Mouse (Mus musculus): Measurements from ENCODE around the gene Tekt5. TPM values are rescaled to one million over a fixed set of nuclear protein-coding genes. Genes with fewer than 3 reads are reported as not detected.

Tekt5 gene
- polyA plus RNA-seq, 1 experiment from 2014 or later = 1.0 TPM

DNA sequence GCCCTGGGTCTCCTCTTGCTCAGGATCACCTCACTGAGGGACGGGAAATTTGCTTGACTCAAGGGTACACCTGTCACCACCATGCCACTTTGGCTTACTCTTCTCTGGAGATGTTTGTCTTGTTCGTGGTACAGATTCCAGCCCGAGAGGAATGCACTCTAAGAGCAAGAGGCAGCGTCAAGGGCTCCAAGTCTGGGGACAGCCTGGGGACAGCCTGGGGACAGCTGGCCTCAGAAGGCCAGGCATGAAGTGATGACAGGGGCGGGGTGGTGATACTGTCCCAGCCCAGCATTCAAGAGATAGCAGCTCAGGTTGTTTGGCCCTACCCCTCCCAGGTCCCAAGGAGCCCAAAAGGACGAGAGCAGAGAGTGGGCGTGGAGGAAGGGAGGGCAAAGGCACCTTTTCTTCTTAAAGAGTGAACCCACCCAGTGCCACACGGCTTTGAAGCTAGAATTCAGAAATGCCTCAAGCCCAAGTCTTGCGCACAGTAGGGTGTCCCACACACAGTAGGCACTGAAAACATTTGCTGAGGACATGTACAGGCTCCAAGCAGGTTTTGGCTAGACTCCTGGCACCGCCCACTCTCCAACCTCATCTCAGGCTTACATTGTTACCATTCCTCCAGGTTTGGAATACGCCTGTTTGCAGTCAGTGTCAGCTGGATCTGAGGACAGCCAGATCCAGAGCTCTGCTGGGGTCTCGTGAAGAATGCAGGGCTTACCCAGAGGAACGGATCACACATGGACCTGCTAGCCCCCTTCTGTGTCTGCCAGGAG is 57.7 kb downstream of the Tekt5 start:
- WGBS = 72% methylated on average over 13 of the region's 13 CpGs
- no peak overlapping the region for H3K27ac ChIP-seq (ENCODE audit: low read length)
- ATAC-seq (ENCODE audit: insufficient number of reproducible peaks, insufficient read depth, low FRiP score, low read depth) = peak; percentile 47; the same call in 1 of the 2 replicates

DNA sequence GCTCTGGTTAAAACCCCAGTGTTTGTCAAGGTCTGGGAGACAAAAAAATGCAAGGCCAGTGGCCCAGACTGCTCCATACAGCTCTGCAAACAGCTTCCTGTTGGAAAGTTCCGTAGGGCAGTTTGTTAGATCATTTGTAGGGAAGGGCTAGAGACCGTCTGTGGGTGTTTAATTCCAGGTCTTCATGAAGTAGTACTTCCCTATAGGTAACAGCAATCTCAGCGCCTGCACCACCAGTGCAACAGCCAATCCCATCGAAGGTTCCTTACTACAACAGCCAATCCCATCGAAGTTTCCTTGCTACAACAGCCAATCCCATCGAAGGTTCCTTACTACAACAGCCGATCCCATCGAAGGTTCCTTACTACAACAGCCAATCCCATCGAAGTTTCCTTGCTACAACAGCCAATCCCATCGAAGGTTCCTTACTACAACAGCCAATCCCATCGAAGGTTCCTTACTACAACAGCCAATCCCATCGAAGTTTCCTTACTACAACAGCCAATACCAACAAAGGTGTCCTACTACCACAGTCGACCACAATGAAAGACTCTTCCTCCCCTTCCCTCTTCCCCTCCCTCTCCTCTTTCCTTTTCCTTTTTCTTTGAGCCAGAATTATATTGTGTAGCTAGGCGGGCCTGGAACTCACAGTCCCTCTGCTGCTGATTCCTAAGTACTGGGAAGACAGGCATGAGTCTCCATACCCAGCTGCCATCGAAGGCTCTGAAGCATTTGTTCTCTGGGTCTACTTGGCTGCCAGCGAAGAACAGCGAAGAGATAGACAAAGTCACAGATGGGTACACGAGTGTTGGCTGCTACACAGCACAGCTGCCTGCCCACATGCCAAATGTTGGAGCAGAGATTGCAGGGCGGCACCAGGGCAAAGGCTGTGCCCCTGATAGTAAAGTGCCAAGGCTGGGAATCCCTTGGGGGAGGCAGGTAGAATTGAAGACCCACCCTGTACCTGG is 58.6 kb downstream of the Tekt5 start:
- Histone ChIP-seq H3K9ac (replicated peaks; ENCODE audit: low read depth, low read length) (no peak overlapping the region), H3K27me3 (ENCODE audit: control insufficient read depth, insufficient read depth, low read length) (no peaks in the 10 kb centered on the region), H3K4me3 (ENCODE audit: low read depth, low read length) (no peak overlapping the region), H3K4me1 (ENCODE audit: control insufficient read depth, insufficient read depth, low read length) (no peaks in the 10 kb centered on the region), H3K36me3 (ENCODE audit: control insufficient read depth, insufficient read depth, low read length) (no peaks in the 10 kb centered on the region), H3K27ac (ENCODE audit: low read length) (no peak overlapping the region), H3K4me2 (replicated peaks; ENCODE audit: low read depth, low read length) (no peak overlapping the region), H3K9me3 (ENCODE audit: control insufficient read depth, low read depth, low read length) (no peaks in the 10 kb centered on the region; the same call in 1 of the 2 replicates)
- ATAC-seq (ENCODE audit: insufficient number of reproducible peaks, insufficient read depth, low FRiP score, low read depth) = no peak
- 89% methylated on average over 19 of the region's 19 CpGs for WGBS

More for the DNA sequence above, 57.7 kb downstream of the Tekt5 start:
- H3K4me1 ChIP-seq (ENCODE audit: control insufficient read depth, insufficient read depth, low read length) = no peaks in the 10 kb centered on the region
- no peaks in the 10 kb centered on the region for H3K27me3 ChIP-seq (ENCODE audit: control insufficient read depth, insufficient read depth, low read length)
- no peaks in the 10 kb centered on the region for H3K36me3 ChIP-seq (ENCODE audit: control insufficient read depth, insufficient read depth, low read length)
- no peak overlapping the region for H3K4me3 ChIP-seq (ENCODE audit: low read depth, low read length)
- no peaks in the 10 kb centered on the region; the same call in 1 of the 2 replicates for H3K9me3 ChIP-seq (ENCODE audit: control insufficient read depth, low read depth, low read length)
- H3K9ac ChIP-seq (replicated peaks; ENCODE audit: low read depth, low read length) = no peak overlapping the region
- no peak overlapping the region for H3K4me2 ChIP-seq (replicated peaks; ENCODE audit: low read depth, low read length)

DNA sequence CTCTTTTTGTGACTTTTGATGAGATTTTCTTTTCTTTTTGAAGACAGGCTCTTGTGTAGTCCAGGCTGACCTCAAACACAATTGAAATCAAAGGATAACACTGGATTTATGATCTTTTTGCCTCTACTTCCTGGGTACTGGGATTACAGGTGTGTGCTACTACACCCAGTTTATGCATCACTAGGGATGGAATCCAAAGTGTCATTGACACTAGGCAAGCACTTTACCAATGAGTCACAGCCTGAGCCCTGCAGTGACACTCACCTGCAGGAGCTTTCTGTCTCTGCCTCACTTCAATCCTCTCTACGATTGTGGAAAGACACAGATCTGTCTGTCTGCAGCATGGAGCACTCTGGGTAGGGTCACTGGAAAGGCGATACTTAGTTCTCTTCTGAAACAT is 59.3 kb downstream of the Tekt5 start:
- H3K36me3 ChIP-seq (ENCODE audit: control insufficient read depth, insufficient read depth, low read length) = no peaks in the 10 kb centered on the region
- H3K4me1 ChIP-seq (ENCODE audit: control insufficient read depth, insufficient read depth, low read length) = no peaks in the 10 kb centered on the region
- H3K4me2 ChIP-seq (replicated peaks; ENCODE audit: low read depth, low read length) = no peak overlapping the region
- H3K9me3 ChIP-seq (ENCODE audit: control insufficient read depth, low read depth, low read length) = no peaks in the 10 kb centered on the region; the same call in 1 of the 2 replicates
- WGBS = 74% methylated on average over 2 of the region's 2 CpGs
- no peak overlapping the region for H3K9ac ChIP-seq (replicated peaks; ENCODE audit: low read depth, low read length)
- no peak overlapping the region for H3K4me3 ChIP-seq (ENCODE audit: low read depth, low read length)
- H3K27me3 ChIP-seq (ENCODE audit: control insufficient read depth, insufficient read depth, low read length) = no peaks in the 10 kb centered on the region
- no peak overlapping the region for H3K27ac ChIP-seq (ENCODE audit: low read length)
- no peak for ATAC-seq (ENCODE audit: insufficient number of reproducible peaks, insufficient read depth, low FRiP score, low read depth)

DNA sequence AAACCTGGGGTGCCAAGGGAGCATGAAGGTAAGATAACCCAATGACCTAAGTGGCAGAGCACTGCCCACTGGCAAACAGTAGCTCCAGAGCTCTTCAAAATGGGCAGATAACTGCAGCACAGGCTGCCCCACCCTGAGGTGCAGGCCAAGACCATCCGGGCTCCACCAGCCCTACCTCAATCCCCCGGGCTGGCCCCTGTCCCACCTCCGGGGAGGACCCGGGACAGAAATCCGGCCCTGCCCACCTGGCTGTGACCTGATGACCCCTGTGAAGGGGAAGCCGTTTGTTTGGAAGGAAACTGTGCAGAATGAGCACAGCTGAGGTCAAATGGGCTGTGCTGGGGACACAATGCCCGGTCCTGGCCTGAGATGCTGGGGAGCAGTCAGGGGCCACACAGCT is 62.6 kb downstream of the Tekt5 start:
- Histone ChIP-seq H3K27ac (ENCODE audit: low read length) (no peak overlapping the region), H3K4me2 (replicated peaks; ENCODE audit: low read depth, low read length) (no peak overlapping the region), H3K9ac (replicated peaks; ENCODE audit: low read depth, low read length) (no peak overlapping the region), H3K27me3 (ENCODE audit: control insufficient read depth, insufficient read depth, low read length) (no peaks in the 10 kb centered on the region), H3K4me3 (ENCODE audit: low read depth, low read length) (no peak overlapping the region), H3K4me1 (ENCODE audit: control insufficient read depth, insufficient read depth, low read length) (0 out of 2 replicates have a peak, but pooled peaks cover 2% of the 10 kb centered on the region), H3K9me3 (ENCODE audit: control insufficient read depth, low read depth, low read length) (no peaks in the 10 kb centered on the region), H3K36me3 (ENCODE audit: control insufficient read depth, insufficient read depth, low read length) (no peaks in the 10 kb centered on the region)
- WGBS = 30% methylated on average over 7 of the region's 7 CpGs
- ATAC-seq (ENCODE audit: insufficient number of reproducible peaks, insufficient read depth, low FRiP score, low read depth) = no peak

DNA sequence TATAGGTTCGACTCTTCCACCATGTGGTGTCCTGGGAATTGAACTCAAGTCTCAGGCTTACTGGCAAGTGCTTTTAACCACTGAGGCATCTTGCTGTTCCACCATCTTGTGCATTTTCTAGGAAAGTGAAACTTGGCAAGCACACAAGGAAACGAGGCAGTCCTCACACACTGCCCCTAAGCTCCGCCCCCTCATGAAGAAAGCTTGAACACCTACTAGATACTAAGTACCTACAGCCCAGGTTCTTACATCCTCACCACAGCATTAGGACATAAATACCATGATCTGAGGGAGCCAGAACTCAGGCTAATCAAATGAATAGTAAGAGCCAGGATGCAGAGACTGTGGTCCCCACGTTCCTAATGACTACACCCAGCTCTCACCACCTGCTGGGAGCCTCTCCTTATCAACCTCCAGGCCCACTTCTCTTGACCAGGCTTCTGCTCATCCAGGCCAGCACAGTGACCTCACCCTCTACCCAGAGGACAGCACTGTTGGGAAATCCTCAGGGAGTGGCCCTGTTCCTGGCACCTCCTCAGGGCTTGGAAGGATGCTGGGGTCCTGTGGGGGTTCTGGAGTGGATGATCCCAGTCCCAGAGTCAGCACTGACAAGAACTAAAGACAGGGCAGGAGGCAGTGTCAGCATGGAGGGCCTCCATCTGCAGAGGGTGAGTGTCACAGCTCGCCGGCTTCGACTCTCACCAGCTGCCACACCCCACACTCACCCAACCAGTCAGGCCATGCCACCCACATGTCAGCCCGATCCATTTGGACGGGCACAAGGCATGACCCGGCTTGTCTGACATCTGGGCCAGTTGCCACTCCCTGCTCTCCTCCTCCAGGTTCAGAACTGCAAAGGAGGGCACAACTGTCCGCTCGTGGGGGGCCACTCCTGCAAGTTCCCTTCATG is 64.4 kb downstream of the Tekt5 start:
- Histone ChIP-seq H3K9ac (replicated peaks; ENCODE audit: low read depth, low read length) (no peak overlapping the region), H3K36me3 (ENCODE audit: control insufficient read depth, insufficient read depth, low read length) (no peaks in the 10 kb centered on the region), H3K4me1 (ENCODE audit: control insufficient read depth, insufficient read depth, low read length) (0 out of 2 replicates have a peak, but pooled peaks cover 2% of the 10 kb centered on the region), H3K27ac (ENCODE audit: low read length) (no peak overlapping the region), H3K27me3 (ENCODE audit: control insufficient read depth, insufficient read depth, low read length) (no peaks in the 10 kb centered on the region), H3K9me3 (ENCODE audit: control insufficient read depth, low read depth, low read length) (no peaks in the 10 kb centered on the region), H3K4me3 (ENCODE audit: low read depth, low read length) (no peak overlapping the region), H3K4me2 (replicated peaks; ENCODE audit: low read depth, low read length) (no peak overlapping the region)
- ATAC-seq (ENCODE audit: insufficient number of reproducible peaks, insufficient read depth, low FRiP score, low read depth) = 0 out of 2 replicates have a peak, but pooled peaks have one; percentile 20
- WGBS = 71% methylated on average over 12 of the region's 12 CpGs

DNA sequence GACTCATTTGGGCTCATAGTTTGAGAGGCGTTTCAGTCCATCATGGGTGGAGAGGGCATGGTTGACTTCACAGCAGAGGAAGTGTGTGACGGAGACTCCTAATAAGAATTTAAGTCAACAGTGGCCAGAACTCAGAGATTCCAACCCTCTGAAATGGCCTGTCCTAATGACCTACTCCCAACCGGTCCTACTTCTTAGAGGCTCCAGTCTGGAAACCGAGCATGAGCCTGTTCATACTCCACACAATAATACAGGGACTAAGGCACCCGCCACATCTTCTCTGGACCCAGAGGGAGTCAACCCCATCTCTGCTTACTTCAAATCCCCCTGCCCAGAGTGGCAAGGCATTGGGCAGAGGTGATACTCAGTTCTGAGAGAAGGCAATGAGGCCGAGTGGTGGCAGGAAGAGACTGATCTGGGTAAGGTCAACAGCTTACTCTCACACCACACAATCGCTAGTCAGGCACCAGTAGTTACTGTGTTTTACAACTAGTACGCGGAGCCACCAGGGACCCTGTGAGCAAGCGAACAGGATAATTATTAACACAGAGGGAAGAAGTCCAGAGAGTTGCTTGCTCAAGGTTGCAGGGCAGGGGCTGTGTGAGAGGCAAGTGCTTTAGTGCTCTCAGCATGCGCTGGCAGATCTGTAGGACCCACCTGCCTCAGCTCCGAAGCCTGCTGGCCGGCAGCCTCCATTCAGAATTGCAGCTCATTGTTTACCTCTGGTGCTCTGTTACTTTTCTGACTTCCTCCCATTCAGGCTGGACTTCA is 67.5 kb downstream of the Tekt5 start:
- Histone ChIP-seq H3K9ac (replicated peaks; ENCODE audit: low read depth, low read length) (no peak overlapping the region), H3K9me3 (ENCODE audit: control insufficient read depth, low read depth, low read length) (no peaks in the 10 kb centered on the region), H3K36me3 (ENCODE audit: control insufficient read depth, insufficient read depth, low read length) (no peaks in the 10 kb centered on the region), H3K4me1 (ENCODE audit: control insufficient read depth, insufficient read depth, low read length) (0 out of 2 replicates have a peak, but pooled peaks cover 2% of the 10 kb centered on the region), H3K27ac (ENCODE audit: low read length) (no peak overlapping the region; the same call in 1 of the 2 replicates), H3K27me3 (ENCODE audit: control insufficient read depth, insufficient read depth, low read length) (no peaks in the 10 kb centered on the region), H3K4me3 (ENCODE audit: low read depth, low read length) (no peak overlapping the region), H3K4me2 (replicated peaks; ENCODE audit: low read depth, low read length) (no peak overlapping the region)
- WGBS = 50% methylated on average over 13 of the region's 13 CpGs
- peak; percentile 85 for ATAC-seq (ENCODE audit: insufficient number of reproducible peaks, insufficient read depth, low FRiP score, low read depth)

DNA sequence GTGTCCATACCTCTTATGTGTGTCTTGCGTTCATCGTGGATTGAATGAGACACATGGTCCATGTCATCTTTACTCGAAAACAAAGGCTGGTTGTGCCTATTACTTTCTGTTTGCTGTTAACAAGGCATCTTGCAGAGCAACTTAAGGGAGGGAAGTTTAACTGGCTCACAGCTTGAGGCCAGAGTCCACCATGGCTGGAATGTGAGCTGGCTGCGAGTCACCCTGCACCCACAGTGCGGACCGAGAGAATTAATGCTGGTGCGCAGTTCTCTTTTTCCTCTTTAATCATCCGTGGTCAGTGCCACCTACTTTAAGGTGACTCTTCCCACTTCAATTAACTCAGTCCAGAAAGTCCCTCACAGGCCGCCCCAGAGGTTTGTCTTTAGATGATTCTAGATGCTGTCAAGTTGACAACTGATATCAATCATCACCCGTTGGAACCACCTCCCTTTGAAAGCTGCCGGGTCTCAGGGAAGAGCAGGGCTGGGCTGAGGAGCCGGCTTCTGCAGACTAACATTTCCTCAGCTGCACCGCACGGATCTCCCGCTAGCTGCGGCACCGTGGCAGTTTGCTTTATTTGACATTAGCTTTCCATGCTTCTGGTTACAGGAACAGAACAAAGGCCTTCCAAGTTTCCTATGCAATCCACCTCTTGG is 75.2 kb downstream of the Tekt5 start:
- Histone ChIP-seq H3K9ac (replicated peaks; ENCODE audit: low read depth, low read length) (no peak overlapping the region), H3K27me3 (ENCODE audit: control insufficient read depth, insufficient read depth, low read length) (no peaks in the 10 kb centered on the region), H3K27ac (ENCODE audit: low read length) (no peak overlapping the region), H3K4me1 (ENCODE audit: control insufficient read depth, insufficient read depth, low read length) (no peaks in the 10 kb centered on the region), H3K4me3 (ENCODE audit: low read depth, low read length) (no peak overlapping the region), H3K36me3 (ENCODE audit: control insufficient read depth, insufficient read depth, low read length) (no peaks in the 10 kb centered on the region), H3K9me3 (ENCODE audit: control insufficient read depth, low read depth, low read length) (no peaks in the 10 kb centered on the region), H3K4me2 (replicated peaks; ENCODE audit: low read depth, low read length) (no peak overlapping the region)
- WGBS = 42% methylated on average over 17 of the region's 17 CpGs
- ATAC-seq (ENCODE audit: insufficient number of reproducible peaks, insufficient read depth, low FRiP score, low read depth) = no peak
